Mouse (Mus musculus) liver, adult 2 months (tissue): ENCODE data around the gene Mc1r. TPM values are rescaled to one million over a fixed set of nuclear protein-coding genes. Genes with fewer than 3 reads are reported as not detected.
"Not testable (repeated sequence)": the region's sequence is repeated elsewhere in the genome, so short reads cannot be mapped to it uniquely, and the experiment has no call there.

Experiments
- DNase-seq: peaks from one replicate; pipeline ENCODE4 v3.0.0-alpha.2; 2011; ENCODE audit warnings: low read depth, low spot score; ENCODE audit errors: extremely low read depth
- H3K27ac ChIP-seq: fragments of 200-500 bp; replicated peaks from 2 replicates; pipeline ENCODE4 v1.5.1; 2012; ENCODE audit warnings: low read depth, mild to moderate bottlenecking, control low read depth, inconsistent platforms, low read length; ENCODE audit not compliant: insufficient read depth
- H3K27me3 ChIP-seq: fragments of 200-500 bp; 2 replicates; pipeline ENCODE4 v1.6.1; 2012; ENCODE audit warnings: mild to moderate bottlenecking, moderate library complexity, low read length, inconsistent platforms; ENCODE audit not compliant: control insufficient read depth, insufficient read depth
- H3K36me3 ChIP-seq: fragments of 200-500 bp; 2 replicates; pipeline ENCODE4 v1.6.1; 2012; ENCODE audit warnings: low read length, inconsistent platforms; ENCODE audit not compliant: control insufficient read depth, insufficient read depth
- H3K4me1 ChIP-seq: fragments of 200-500 bp; 2 replicates; pipeline ENCODE4 v1.6.1; 2011; ENCODE audit warnings: low read length; ENCODE audit not compliant: control insufficient read depth, insufficient read depth
- H3K4me3 ChIP-seq: fragments of 200-500 bp; 2 replicates; pipeline ENCODE4 v1.5.1; 2011; ENCODE audit warnings: low read depth, mild to moderate bottlenecking, control low read depth, low read length, moderate library complexity; ENCODE audit not compliant: insufficient read depth
- H3K79me2 ChIP-seq: fragments of 200-500 bp; 2 replicates; pipeline ENCODE4 v1.6.1; 2012; ENCODE audit warnings: inconsistent platforms, mild to moderate bottlenecking, low read length, moderate library complexity; ENCODE audit not compliant: control insufficient read depth, insufficient read depth
- H3K9ac ChIP-seq: fragments of 200-500 bp; 2 replicates; pipeline ENCODE4 v1.6.1; 2012; ENCODE audit warnings: low read depth, mild to moderate bottlenecking, control low read depth, inconsistent platforms, low read length
- CTCF ChIP-seq: fragments of 200-500 bp; IDR thresholded peaks from 2 replicates; pipeline ENCODE4 v1.5.1; 2011; ENCODE audit warnings: low read depth, low read length, control low read depth
- POLR2A ChIP-seq: fragments of 200-500 bp; IDR thresholded peaks from 2 replicates; pipeline ENCODE4 v1.6.1; 2011; ENCODE audit warnings: low read length, control low read depth; ENCODE audit not compliant: insufficient read depth; ENCODE audit errors: extremely low read depth
- WGBS: fragments of 180-500 bp; shearing (Covaris S2); methylation state at CpG from one replicate; pipeline ENCODE4 v1.1.7; 2018; 5-methylcytosine and 5-hydroxymethylcytosine counted together
- polyA plus RNA-seq: library from polyadenylated mRNA; depleted of rRNA; stranded (reverse); fragments of >200 nt; gene quantifications from 2 replicates; pipeline ENCODE4 v1.2.3, GENCODE M21; 2012
- total RNA-seq: library from RNA; depleted of rRNA; stranded (reverse); fragments of >200 nt; gene quantifications from 2 replicates; pipeline ENCODE4 v1.2.3, GENCODE M21; 2014

The Mc1r gene
- total and polyA plus RNA-seq, 2 experiments = not detected

GRCm38 (mm10) chr8:123426511-123427509 is 19.9 kb downstream of the Mc1r start:
- Histone ChIP-seq H3K79me2 (no peaks in the 10 kb centered on the region), H3K27me3 (no peaks in the 10 kb centered on the region), H3K4me3 (no peak overlapping the region), H3K4me1 (no peaks in the 10 kb centered on the region), H3K9ac (no peak overlapping the region), H3K36me3 (no peaks in the 10 kb centered on the region), H3K27ac (no peak overlapping the region)
- DNase-seq = no peak
- 98% methylated on average over 27 of the region's 27 CpGs for WGBS
- TF ChIP-seq POLR2A (no peak), CTCF (no peak)

DNA sequence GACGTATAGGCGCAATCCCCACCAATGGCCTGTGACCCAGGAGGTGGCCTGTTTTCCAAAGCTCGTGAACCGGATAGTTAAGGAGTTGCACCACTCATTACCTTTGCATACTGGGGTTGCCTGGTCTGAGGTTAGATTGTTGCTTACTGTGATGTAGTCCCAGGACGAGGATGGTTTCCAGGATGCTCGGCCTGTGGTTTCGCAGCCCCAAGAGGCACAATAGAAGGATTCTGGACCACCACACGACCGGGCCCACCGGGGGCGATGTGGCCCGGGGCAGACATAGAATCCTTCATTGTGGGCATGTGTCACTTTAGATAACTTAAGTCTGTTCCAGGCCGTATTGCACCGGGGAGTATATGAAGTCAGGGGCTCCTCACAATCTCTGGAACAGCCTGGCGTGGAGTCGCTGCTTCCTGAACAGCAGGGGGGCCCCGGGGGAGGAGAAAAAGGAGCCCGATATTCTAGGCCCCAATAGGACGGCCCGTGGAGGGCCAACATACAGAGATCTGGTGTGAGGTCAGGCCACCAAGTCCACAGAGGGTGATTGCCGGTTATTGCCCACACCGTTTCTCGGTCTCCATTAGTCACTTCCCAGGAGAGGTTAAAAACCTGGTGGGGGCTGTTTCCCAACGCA is 20.9 kb downstream of the Mc1r start:
- 95% methylated on average over 24 of the region's 24 CpGs for WGBS
- TF ChIP-seq POLR2A = no peak
- H3K36me3 ChIP-seq = no peaks in the 10 kb centered on the region
- H3K79me2 ChIP-seq = no peaks in the 10 kb centered on the region
- DNase-seq = no peak
- H3K9ac ChIP-seq = no peak overlapping the region
- H3K4me3 ChIP-seq = no peak overlapping the region
- H3K27ac ChIP-seq = no peak overlapping the region
- H3K4me1 ChIP-seq = no peaks in the 10 kb centered on the region
- H3K27me3 ChIP-seq = no peaks in the 10 kb centered on the region

DNA sequence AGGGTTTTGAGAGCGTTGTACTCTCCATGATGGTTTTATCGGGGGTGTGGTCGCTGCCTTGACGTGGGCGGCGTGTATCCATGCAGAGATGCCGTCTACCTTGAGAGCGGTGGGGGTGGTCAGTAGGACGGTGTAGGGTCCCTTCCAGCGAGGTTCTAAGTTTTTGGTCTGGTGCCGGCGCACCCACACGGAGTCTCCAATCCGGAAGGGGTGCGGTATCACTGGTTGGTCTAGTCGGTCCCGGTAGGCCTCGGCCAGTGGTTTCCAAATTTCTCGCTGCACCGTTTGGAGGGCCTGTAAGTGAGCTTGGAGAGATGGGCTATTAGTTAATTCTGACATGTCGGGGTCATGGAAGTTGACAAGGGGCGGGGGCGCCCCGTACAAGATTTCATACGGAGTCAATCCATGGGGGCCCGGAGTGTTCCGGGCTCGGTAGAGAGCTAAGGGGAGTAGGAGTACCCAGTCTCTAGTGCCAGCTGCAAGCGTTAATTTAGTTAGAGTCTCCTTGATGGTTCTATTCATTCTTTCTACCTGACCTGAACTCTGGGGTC is 21.5 kb downstream of the Mc1r start:
- Histone ChIP-seq H3K27ac (no peak overlapping the region), H3K4me3 (no peak overlapping the region), H3K79me2 (no peaks in the 10 kb centered on the region), H3K9ac (no peak overlapping the region), H3K27me3 (no peaks in the 10 kb centered on the region; the same call in 1 of the 2 replicates), H3K4me1 (no peaks in the 10 kb centered on the region), H3K36me3 (no peaks in the 10 kb centered on the region)
- TF ChIP-seq CTCF (no peak), POLR2A (no peak)
- no peak for DNase-seq
- WGBS = 98% methylated on average over 29 of the region's 29 CpGs

DNA sequence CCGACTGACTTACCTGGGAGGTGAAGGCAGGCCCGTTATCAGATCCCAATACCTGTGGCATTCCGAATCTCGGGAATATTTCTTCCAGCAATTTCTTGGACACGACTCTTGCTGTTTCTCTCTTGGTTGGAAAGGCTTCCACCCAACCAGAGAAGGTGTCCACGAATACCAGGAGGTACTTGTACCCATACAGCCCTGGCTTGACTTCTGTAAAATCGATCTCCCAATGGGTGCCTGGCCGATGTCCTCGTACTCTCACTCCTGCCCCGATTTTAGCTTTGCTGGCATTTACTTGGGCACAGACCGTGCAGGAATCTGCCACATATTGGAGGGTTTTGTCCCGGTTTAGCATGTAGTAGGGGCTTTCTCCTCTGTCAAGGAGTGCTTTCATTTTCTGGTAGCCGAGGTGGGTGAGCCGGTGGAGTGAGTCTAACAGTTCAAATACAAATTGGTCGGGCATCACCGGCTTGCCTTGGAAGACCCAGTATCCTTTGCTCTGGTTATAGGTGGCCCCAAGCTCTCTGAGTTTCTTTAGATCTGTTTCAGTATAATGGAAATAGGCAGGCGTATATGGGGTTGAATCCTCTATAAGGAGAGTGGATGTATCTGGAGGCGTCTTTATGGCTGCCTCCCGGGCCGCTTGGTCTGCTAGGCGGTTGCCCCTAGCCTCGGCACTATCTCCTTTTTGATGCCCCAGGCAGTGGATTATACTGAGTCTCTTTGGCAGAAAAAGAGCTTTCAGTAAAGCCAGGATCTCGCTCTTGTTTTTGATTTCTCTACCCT is 22.2 kb downstream of the Mc1r start:
- TF ChIP-seq CTCF (no peak), POLR2A (no peak)
- H3K36me3 ChIP-seq = no peaks in the 10 kb centered on the region

GRCm38 (mm10) chr8:123429722-123430013 is 22.8 kb downstream of the Mc1r start:
- H3K4me1 ChIP-seq, H3K27me3 ChIP-seq, H3K9ac ChIP-seq, H3K79me2 ChIP-seq, DNase-seq, H3K27ac ChIP-seq, H3K4me3 ChIP-seq, H3K36me3 ChIP-seq: not testable (repeated sequence)
- 97% methylated on average over 15 of the region's 15 CpGs for WGBS

More for the DNA sequence above, 22.2 kb downstream of the Mc1r start:
- no peaks in the 10 kb centered on the region; the same call in 1 of the 2 replicates for H3K27me3 ChIP-seq
- DNase-seq = no peak
- no peak overlapping the region for H3K4me3 ChIP-seq
- H3K4me1 ChIP-seq = no peaks in the 10 kb centered on the region
- H3K27ac ChIP-seq = no peak overlapping the region
- no peak overlapping the region for H3K9ac ChIP-seq
- 96% methylated on average over 23 of the region's 23 CpGs for WGBS
- no peaks in the 10 kb centered on the region for H3K79me2 ChIP-seq

GRCm38 (mm10) chr8:123430936-123431335 is 24.0 kb downstream of the Mc1r start:
- H3K27me3 ChIP-seq, H3K9ac ChIP-seq, DNase-seq, H3K79me2 ChIP-seq, H3K36me3 ChIP-seq, H3K4me1 ChIP-seq, H3K4me3 ChIP-seq, H3K27ac ChIP-seq: not testable (repeated sequence)
- WGBS = 95% methylated on average over 8 of the region's 8 CpGs
